ENCODE assay signal across 11 mouse cellular contexts in genomic region chr1:73169929-73170667, GRCm38 (mm10).
DNase-seq lines count a peak whose midpoint lies in the region; ATAC-seq lines count a peak whose summit lies in the region.
"Had no signal": no experiment of that assay in that cellular context is flagged by ENCODE, and none has a peak within 500 bp of the region (broad histone marks: within the 10 kb centered on the region; RNA-seq: fewer than 3 reads in every experiment).

No protein-coding gene starts in this region.

- no peak overlapping the region for H3K4me3 ChIP-seq in forebrain, embryonic 12.5 days (replicated peaks)
- H3K4me3 ChIP-seq in kidney, embryonic 15.5 days (replicated peaks) = no peak overlapping the region
- H3K4me3 ChIP-seq in midbrain, embryonic 14.5 days (replicated peaks; ENCODE audit: low read depth, low read length) = no peak overlapping the region
- H3K4me3 ChIP-seq: liver, embryonic 12.5 days had no signal

- H3K4me2 ChIP-seq in forebrain, embryonic 12.5 days = no peak overlapping the region
- no peak overlapping the region for H3K4me2 ChIP-seq in kidney, embryonic 15.5 days
- H3K4me2 ChIP-seq in midbrain, embryonic 14.5 days (ENCODE audit: low read length) = no peak overlapping the region
- H3K4me2 ChIP-seq: liver, embryonic 12.5 days had no signal

- WGBS in forebrain, embryonic 12.5 days = 23% methylated on average over 6 of the region's 6 CpGs
- WGBS in kidney, embryonic 15.5 days = 49% methylated on average over 6 of the region's 6 CpGs
- WGBS in midbrain, embryonic 14.5 days = 5% methylated on average over 6 of the region's 6 CpGs

- H3K27ac ChIP-seq in forebrain, embryonic 12.5 days = peak overlapping the region; percentile 76
- peak overlapping the region; percentile 62 for H3K27ac ChIP-seq in kidney, embryonic 15.5 days
- peak overlapping the region; percentile 49; the same call in 1 of the 2 replicates for H3K27ac ChIP-seq in midbrain, embryonic 14.5 days (replicated peaks; ENCODE audit: low read depth, low read length)
- H3K27ac ChIP-seq: liver, embryonic 12.5 days had no signal

- 0 out of 2 replicates have a peak, but pooled peaks cover 8% of the 10 kb centered on the region for H3K9me3 ChIP-seq in forebrain, embryonic 12.5 days
- no peaks in the 10 kb centered on the region for H3K9me3 ChIP-seq in kidney, embryonic 15.5 days (replicated peaks)
- peaks cover 6% of the 10 kb centered on the region for H3K9me3 ChIP-seq in midbrain, embryonic 14.5 days (ENCODE audit: control insufficient read depth, low read length)
- H3K9me3 ChIP-seq: liver, embryonic 12.5 days had no signal

- ATAC-seq in forebrain, embryonic 12.5 days (ENCODE audit: low FRiP score) = peak; percentile 69
- peak; percentile 90 for ATAC-seq in kidney, embryonic 15.5 days (replicated peaks; ENCODE audit: low FRiP score)
- 0 out of 2 replicates have a peak, but pooled peaks have one; percentile 40 for ATAC-seq in midbrain, embryonic 14.5 days (ENCODE audit: low FRiP score, low TSS enrichment)
- ATAC-seq: liver, embryonic 12.5 days had no signal

- no peak overlapping the region for H3K9ac ChIP-seq in forebrain, embryonic 12.5 days
- no peak overlapping the region for H3K9ac ChIP-seq in kidney, embryonic 15.5 days
- no peak overlapping the region for H3K9ac ChIP-seq in midbrain, embryonic 14.5 days (replicated peaks; ENCODE audit: low read length)
- H3K9ac ChIP-seq: liver, embryonic 12.5 days had no signal

- no peaks in the 10 kb centered on the region for H3K36me3 ChIP-seq in forebrain, embryonic 12.5 days (replicated peaks)
- no peaks in the 10 kb centered on the region for H3K36me3 ChIP-seq in kidney, embryonic 15.5 days
- H3K36me3 ChIP-seq in midbrain, embryonic 14.5 days (ENCODE audit: control insufficient read depth, insufficient read depth, low read length) = no peaks in the 10 kb centered on the region
- H3K36me3 ChIP-seq: G1E; liver, embryonic 12.5 days had no signal

- H3K27me3 ChIP-seq in forebrain, embryonic 12.5 days = no peaks in the 10 kb centered on the region
- H3K27me3 ChIP-seq in kidney, embryonic 15.5 days = no peaks in the 10 kb centered on the region
- 0 out of 2 replicates have a peak, but pooled peaks cover 4% of the 10 kb centered on the region for H3K27me3 ChIP-seq in midbrain, embryonic 14.5 days (ENCODE audit: control insufficient read depth, insufficient read depth, low read length)
- H3K27me3 ChIP-seq: liver, embryonic 12.5 days had no signal

- H3K4me1 ChIP-seq in forebrain, embryonic 12.5 days = peaks cover 21% of the 10 kb centered on the region
- H3K4me1 ChIP-seq in kidney, embryonic 15.5 days = peaks cover 28% of the 10 kb centered on the region
- peaks cover 18% of the 10 kb centered on the region; the same call in 1 of the 2 replicates for H3K4me1 ChIP-seq in midbrain, embryonic 14.5 days (ENCODE audit: control insufficient read depth, insufficient read depth, low read length)
- H3K4me1 ChIP-seq: liver, embryonic 12.5 days had no signal

- peak; percentile 56 for DNase-seq in embryo, embryonic 9.5 days (ENCODE audit: extremely low spot score)
- DNase-seq in midbrain, embryonic 14.5 days = peak; percentile 54
- DNase-seq in thymus, postnatal 25 days = no peak
- DNase-seq in cerebellum, postnatal 14 days = no peak
- no peak for DNase-seq in right cerebral cortex, postnatal 36 days (ENCODE audit: low spot score in 2 of 2)
- DNase-seq: cerebellum, adult 11-12 months; heart, adult 18-20 months had no signal

Comparison
In these comparisons a context has a peak if more than half of its experiments do, and no peak if none do; other contexts are left out.
1. DNase-seq: peak in embryo, embryonic 9.5 days (single experiment) and midbrain, embryonic 14.5 days (single experiment); none in thymus, postnatal 25 days (single experiment), cerebellum, postnatal 14 days (0 of 2) and right cerebral cortex, postnatal 36 days (0 of 2).
2. ATAC-seq: peak in every context shown above with its lines; median percentile 90 in kidney, embryonic 15.5 days; 69 in forebrain, embryonic 12.5 days; 40 in midbrain, embryonic 14.5 days.
3. Peak in every context shown above with its lines, with median percentiles within 50 percentile points of each other: H3K27ac ChIP-seq.